Mouse (Mus musculus) CH12.LX (cell line): ENCODE measurements at regions not wholly inside any gene's neighbourhood (a gene's known extent, or its start where the extent isn't known, plus 50 kb on each side); places are given as distances from the start of the nearest gene placed in this dataset.

ENCODE experiments used
- DNase-seq: peaks from one replicate; pipeline ENCODE4 v3.0.0-alpha.2; 2013; ENCODE audit errors: extremely low read depth
- H3K27ac ChIP-seq: 2 replicates; pipeline ENCODE4 v1.5.1; 2012; ENCODE audit warnings: low read depth, mild to moderate bottlenecking, control low read depth, moderate library complexity; ENCODE audit not compliant: insufficient read depth
- H3K27me3 ChIP-seq: replicated peaks from 2 replicates; pipeline ENCODE3; 2012; ENCODE audit warnings: inconsistent platforms
- H3K36me3 ChIP-seq, 2 experiments: replicated peaks in 1 of 2; 2 replicates each; pipeline versions ENCODE3 to v1.6.1; 2012; ENCODE audit warnings: inconsistent platforms in 1 of 2, low read length in 1 of 2, mild to moderate bottlenecking in 1 of 2, mixed read lengths in 1 of 2, moderate library complexity in 1 of 2; ENCODE audit not compliant: control insufficient read depth in 1 of 2, insufficient read depth in 1 of 2
- H3K4me1 ChIP-seq, 2 experiments: 2 replicates each; pipeline ENCODE4 v1.6.1; 2012; ENCODE audit warnings: inconsistent platforms in 1 of 2, moderate library complexity in 1 of 2; ENCODE audit not compliant: insufficient read depth in 2 of 2, control insufficient read depth in 1 of 2
- H3K4me2 ChIP-seq: 2 replicates; pipeline ENCODE4 v1.6.1; 2012; ENCODE audit warnings: low read depth, mild to moderate bottlenecking, control low read depth; ENCODE audit not compliant: poor library complexity, insufficient read depth, severe bottlenecking
- H3K4me3 ChIP-seq, 3 experiments: fragments of 150-350 bp in 1 of 3; sonication (generic) in 1 of 3; replicated peaks in 1 of 3; 2 replicates each; pipeline versions ENCODE3 to v1.5.1; 2011 to 2012; ENCODE audit warnings: low read depth in 2 of 3, low read length in 2 of 3, mild to moderate bottlenecking in 2 of 3, moderate library complexity in 2 of 3, control low read depth in 1 of 3, improper control_type of control experiment in 1 of 3, inconsistent platforms in 1 of 3, mixed read lengths in 1 of 3; ENCODE audit not compliant: poor library complexity in 1 of 3
- H3K79me2 ChIP-seq: replicated peaks from 2 replicates; pipeline ENCODE4 v1.6.1; 2012; ENCODE audit warnings: mild to moderate bottlenecking, moderate library complexity; ENCODE audit not compliant: control insufficient read depth, poor library complexity, insufficient read depth, severe bottlenecking; ENCODE audit errors: extremely low read depth
- H3K9ac ChIP-seq: 2 replicates; pipeline ENCODE4 v1.6.1; 2012; ENCODE audit warnings: low read depth, mild to moderate bottlenecking, control low read depth, moderate library complexity; ENCODE audit not compliant: insufficient read depth
- H3K9me3 ChIP-seq: replicated peaks from 2 replicates; pipeline ENCODE3; 2012; ENCODE audit warnings: low read length, inconsistent platforms, mixed read lengths
- BHLHE40 ChIP-seq: IDR thresholded peaks from 2 replicates; pipeline ENCODE4 v1.6.1; 2011; ENCODE audit warnings: mild to moderate bottlenecking, low read depth, low read length, improper control_type of control experiment
- CHD1 ChIP-seq: IDR thresholded peaks from 2 replicates; pipeline ENCODE4 v1.6.1; 2012; ENCODE audit warnings: low read depth, low read length, improper control_type of control experiment, inconsistent platforms
- CHD2 ChIP-seq: IDR thresholded peaks from 2 replicates; pipeline ENCODE4 v1.6.1; 2011; ENCODE audit warnings: low read length, improper control_type of control experiment
- CTCF ChIP-seq, 2 experiments: IDR thresholded peaks in 1 of 2; conservative IDR thresholded peaks in 1 of 2; 2 replicates each; pipeline ENCODE4 v1.5.1; 2011 to 2012; ENCODE audit warnings: low read depth in 2 of 2, low read length in 2 of 2, improper control_type of control experiment in 1 of 2, inconsistent platforms in 1 of 2, mild to moderate bottlenecking in 1 of 2, moderate library complexity in 1 of 2
- GABPA ChIP-seq: IDR thresholded peaks from 2 replicates; pipeline ENCODE4 v1.6.1; 2012; ENCODE audit warnings: low read depth, low read length, improper control_type of control experiment, inconsistent platforms; ENCODE audit not compliant: insufficient replicate concordance
- HCFC1 ChIP-seq: IDR thresholded peaks from 2 replicates; pipeline ENCODE4 v1.6.1; 2012; ENCODE audit warnings: low read depth, mild to moderate bottlenecking, inconsistent platforms, low read length, improper control_type of control experiment
- IRF4 ChIP-seq: IDR thresholded peaks from 2 replicates; pipeline ENCODE4 v1.6.1; 2014; ENCODE audit warnings: low read depth, mild to moderate bottlenecking, inconsistent platforms, low read length, improper control_type of control experiment
- JUN ChIP-seq: IDR thresholded peaks from 2 replicates; pipeline ENCODE4 v1.6.1; 2011; ENCODE audit warnings: low read depth, mild to moderate bottlenecking, low read length, improper control_type of control experiment, moderate library complexity; ENCODE audit not compliant: insufficient read depth
- MAFK ChIP-seq: IDR thresholded peaks from 2 replicates; pipeline ENCODE4 v1.6.1; 2011; ENCODE audit warnings: low read length, improper control_type of control experiment; ENCODE audit not compliant: insufficient replicate concordance
- MAX ChIP-seq: IDR thresholded peaks from 2 replicates; pipeline ENCODE4 v1.6.1; 2011; ENCODE audit warnings: low read length, improper control_type of control experiment
- MAZ ChIP-seq: IDR thresholded peaks from 2 replicates; pipeline ENCODE4 v1.6.1; 2012; ENCODE audit warnings: low read depth, mild to moderate bottlenecking, inconsistent platforms, low read length, improper control_type of control experiment, moderate library complexity
- MEF2A ChIP-seq: IDR thresholded peaks from 2 replicates; pipeline ENCODE4 v1.6.1; 2014; ENCODE audit warnings: low read depth, mild to moderate bottlenecking, inconsistent platforms, low read length, improper control_type of control experiment, borderline replicate concordance
- MXI1 ChIP-seq: IDR thresholded peaks from 2 replicates; pipeline ENCODE4 v1.6.1; 2011; ENCODE audit warnings: mild to moderate bottlenecking, low read depth, low read length, improper control_type of control experiment
- MYC ChIP-seq: IDR thresholded peaks from 2 replicates; pipeline ENCODE4 v1.6.1; 2011; ENCODE audit warnings: low read depth, mild to moderate bottlenecking, improper control_type of control experiment, low read length
- NELFE ChIP-seq: IDR thresholded peaks from 2 replicates; pipeline ENCODE4 v1.6.1; 2011; ENCODE audit warnings: low read depth, low read length, improper control_type of control experiment
- NRF1 ChIP-seq: IDR thresholded peaks from 2 replicates; pipeline ENCODE4 v1.6.1; 2014; ENCODE audit warnings: low read depth, mild to moderate bottlenecking, inconsistent platforms, low read length, improper control_type of control experiment, moderate library complexity
- PAX5 ChIP-seq: IDR thresholded peaks from 2 replicates; pipeline ENCODE4 v1.6.1; 2012; ENCODE audit warnings: low read length, inconsistent platforms, mixed read lengths
- POLR2A ChIP-seq: IDR thresholded peaks from 2 replicates; pipeline ENCODE4 v1.6.1; 2011; ENCODE audit warnings: low read depth, mild to moderate bottlenecking, improper control_type of control experiment, low read length
- POLR2AphosphoS2 ChIP-seq: IDR thresholded peaks from 2 replicates; pipeline ENCODE4 v1.6.1; 2011; ENCODE audit warnings: low read depth, low read length, improper control_type of control experiment
- SMC3 ChIP-seq: IDR thresholded peaks from 2 replicates; pipeline ENCODE4 v1.6.1; 2011; ENCODE audit warnings: low read depth, low read length, improper control_type of control experiment
- TBP ChIP-seq: conservative IDR thresholded peaks from 2 replicates; pipeline ENCODE4 v1.6.1; 2011; ENCODE audit warnings: low read depth, low read length, improper control_type of control experiment
- TCF12 ChIP-seq: IDR thresholded peaks from 2 replicates; pipeline ENCODE4 v1.6.1; 2014; ENCODE audit warnings: low read depth, mild to moderate bottlenecking, inconsistent platforms, low read length, improper control_type of control experiment
- USF2 ChIP-seq: conservative IDR thresholded peaks from 2 replicates; pipeline ENCODE4 v1.6.1; 2011; ENCODE audit warnings: low read depth, low read length, improper control_type of control experiment
- ZC3H11A ChIP-seq: IDR thresholded peaks from 2 replicates; pipeline ENCODE4 v1.6.1; 2012; ENCODE audit warnings: low read depth, mild to moderate bottlenecking, inconsistent platforms, low read length, improper control_type of control experiment
- ZKSCAN1 ChIP-seq: IDR thresholded peaks from 2 replicates; pipeline ENCODE4 v1.6.1; 2012; ENCODE audit warnings: low read depth, inconsistent platforms, low read length, improper control_type of control experiment, borderline replicate concordance
- ZMIZ1 ChIP-seq: IDR thresholded peaks from 2 replicates; pipeline ENCODE4 v1.6.1; 2012; ENCODE audit warnings: low read depth, mild to moderate bottlenecking, inconsistent platforms, low read length, improper control_type of control experiment
- ZNF384 ChIP-seq: IDR thresholded peaks from 2 replicates; pipeline ENCODE4 v1.6.1; 2012; ENCODE audit warnings: low read depth, low read length, improper control_type of control experiment, inconsistent platforms
- dilution Hi-C: fragments of 300-500 bp; cut with MboI; formaldehyde crosslinking; loops from 2 replicates; pipeline ENCODE4 v1.14.3; 2020; ENCODE audit warnings: low sequenced_read_pairs; ENCODE audit not compliant: extremely low pct_unique_long_range_greater_than_20kb, extremely low pct_ligation_motif_present
- in situ Hi-C: fragments of 300-500 bp; cut with MboI; formaldehyde crosslinking; loops from 3 replicates; pipeline ENCODE4 v1.14.3; 2019; ENCODE audit warnings: low sequenced_read_pairs, low pct_ligation_motif_present, low pct_unique_long_range_greater_than_20kb, mixed read lengths

- Histone ChIP-seq H3K4me1 (no peaks in the 10 kb centered on the region), H3K4me2 (no peak overlapping the region), H3K79me2 (no peaks in the 10 kb centered on the region), H3K4me3 (no peak overlapping the region), H3K27ac (no peak overlapping the region), H3K27me3 (no peaks in the 10 kb centered on the region), H3K9me3 (peaks cover 18% of the 10 kb centered on the region), H3K9ac (no peak overlapping the region)
- in situ Hi-C loops (no loop called here), dilution Hi-C loops (no loop called here)
- no peak for DNase-seq
- TF ChIP-seq CHD1: no peak
- no peak for TF ChIP-seq HCFC1
- no peak for TF ChIP-seq POLR2A
- no peak for TF ChIP-seq MXI1
- TF ChIP-seq, all 38 proteins: peak for 0
- H3K36me3 ChIP-seq: no peaks in the 10 kb centered on the region
Measured at GRCm38 (mm10) chr8:7763820-7764219, 897.2 kb downstream of the Efnb2 start.

- H3K4me1 ChIP-seq: no peaks in the 10 kb centered on the region
- no peaks in the 10 kb centered on the region for H3K36me3 ChIP-seq
- no peak for DNase-seq
- H3K9ac ChIP-seq: no peak overlapping the region
- no peaks in the 10 kb centered on the region for H3K27me3 ChIP-seq
- H3K79me2 ChIP-seq: no peaks in the 10 kb centered on the region
- no peak overlapping the region for H3K27ac ChIP-seq
- in situ Hi-C loops: no loop called here
- peaks cover 21% of the 10 kb centered on the region for H3K9me3 ChIP-seq
- no peak overlapping the region for H3K4me2 ChIP-seq
- TF ChIP-seq MAFK (no peak), SMC3 (no peak), ZKSCAN1 (no peak), POLR2AphosphoS2 (no peak), MYC (no peak), TBP (no peak), POLR2A (no peak)
- no peak overlapping the region for H3K4me3 ChIP-seq
- dilution Hi-C loops: no loop called here
Measured at GRCm38 (mm10) chr8:7760987-7761386, 900.1 kb downstream of the Efnb2 start.

DNA sequence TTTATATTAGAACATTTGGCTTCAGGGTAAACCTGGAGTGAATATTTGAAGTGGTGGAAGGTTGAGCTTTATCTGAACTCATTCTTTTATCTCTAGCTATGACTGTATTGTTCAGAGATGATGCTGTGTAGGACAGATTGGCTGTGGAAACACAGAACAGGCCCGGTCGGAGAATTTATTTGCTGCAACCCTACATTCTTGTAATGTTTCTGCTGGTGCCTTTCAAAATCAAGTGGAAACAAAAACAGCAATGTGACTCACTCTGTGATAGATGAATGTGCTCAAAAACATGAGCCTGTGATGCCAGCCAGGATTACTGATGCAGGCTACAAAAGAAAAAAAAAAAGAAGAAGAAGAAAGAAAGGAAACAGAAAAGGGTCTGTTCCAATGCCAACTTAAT, 928.3 kb downstream of the Efnb2 start:
- peaks cover 27% of the 10 kb centered on the region for H3K9me3 ChIP-seq
- no peak overlapping the region for H3K4me3 ChIP-seq
- no peaks in the 10 kb centered on the region for H3K36me3 ChIP-seq
- dilution Hi-C loops: no loop called here
- no peak overlapping the region for H3K9ac ChIP-seq
- no peak for DNase-seq
- no peak overlapping the region for H3K27ac ChIP-seq
- in situ Hi-C loops: no loop called here
- H3K4me2 ChIP-seq: no peak overlapping the region
- TF ChIP-seq NELFE (no peak), JUN (no peak), BHLHE40 (no peak), ZC3H11A (no peak), MAX (no peak), MAZ (no peak), TBP (no peak), MEF2A (no peak), USF2 (no peak), ZNF384 (no peak), GABPA (no peak), CHD2 (no peak), TCF12 (no peak), IRF4 (no peak), CTCF (conservative IDR thresholded peaks at IDR 0.05 in 1 of 2, IDR thresholded peaks at IDR 0.05 in 1 of 2; ENCODE audit: low read depth in 2 of 2, low read length in 2 of 2) (no peak), NRF1 (no peak), ZMIZ1 (no peak), POLR2AphosphoS2 (no peak), PAX5 (no peak), MXI1 (no peak)
- TF ChIP-seq, all 38 proteins: peak for 0
- Histone ChIP-seq H3K27me3 (no peaks in the 10 kb centered on the region), H3K79me2 (no peaks in the 10 kb centered on the region), H3K4me1 (no peaks in the 10 kb centered on the region)
